Mouse (Mus musculus): ENCODE measurements around the gene Zfp239. TPM values are rescaled to one million over a fixed set of nuclear protein-coding genes. Genes with fewer than 3 reads are reported as not detected.

Gene Zfp239
- 2.1 to 6.5 TPM (median 3.1 TPM) in 4 replicates for total RNA-seq (2023; ENCODE audit: inconsistent age)

DNA sequence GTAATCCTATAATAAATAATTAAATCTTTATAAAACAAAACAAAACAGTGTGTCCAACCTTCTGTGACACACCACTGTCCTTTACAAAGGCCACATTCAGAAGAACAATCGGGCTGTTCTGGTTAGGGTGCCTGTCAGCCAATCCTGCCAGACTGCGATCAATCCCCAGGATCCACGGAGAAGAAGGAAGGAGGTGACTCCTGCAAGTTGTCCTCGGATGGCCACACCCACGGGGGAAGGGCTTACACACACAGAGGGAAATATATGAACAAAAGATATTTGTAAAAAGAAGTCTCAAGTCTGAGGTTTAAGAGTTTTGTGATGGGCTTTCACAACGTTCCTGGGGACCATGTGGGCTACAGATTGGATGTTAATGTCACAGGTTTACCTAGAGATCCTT lies at the start of gene Zfp239:
Gene Zfp239 (plus strand): TSS at position 253 of the 400 bp plus-strand sequence.

DNA sequence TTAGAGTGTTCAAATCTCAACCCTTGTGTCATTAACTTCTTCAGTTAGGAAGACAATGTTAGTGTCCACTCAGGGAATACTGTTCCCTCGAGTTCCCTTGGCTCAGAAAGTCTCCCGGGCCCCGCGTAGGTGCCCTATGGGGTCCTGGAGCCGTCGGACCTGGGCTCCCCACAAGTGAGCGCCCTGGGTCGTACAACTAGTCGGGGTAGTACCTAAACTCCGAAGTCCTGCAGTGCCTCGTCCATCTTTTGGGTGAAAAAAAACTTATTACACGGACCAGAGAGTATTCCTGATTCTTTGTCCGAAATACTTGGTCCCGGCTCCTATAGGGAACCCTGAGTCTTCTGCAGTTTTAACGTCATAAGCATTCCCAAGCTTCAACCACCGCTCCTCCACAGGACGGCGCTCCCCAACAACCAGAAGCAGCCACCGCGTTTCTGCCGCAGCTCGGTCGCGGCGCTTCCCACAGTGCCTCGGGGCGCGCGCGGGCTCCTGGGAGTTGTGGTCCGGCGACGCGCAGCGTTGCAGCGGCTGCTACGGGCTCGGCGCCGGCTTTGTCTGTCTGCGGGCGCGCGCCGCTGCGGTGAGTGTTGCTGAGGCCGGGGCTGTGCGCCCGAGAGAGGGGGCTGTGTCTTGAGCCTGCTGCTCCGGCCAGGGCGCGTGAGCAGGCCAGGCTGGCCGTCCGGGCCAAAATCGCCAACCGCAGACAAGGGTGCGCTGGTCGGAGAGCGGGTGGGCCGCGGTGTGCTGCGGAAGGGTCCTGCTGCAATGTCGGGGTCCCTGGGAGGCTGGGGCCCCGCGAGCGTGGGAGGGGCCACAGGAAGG lies 21.0 kb upstream of the Zfp239 start, which contains the start of gene Zfp637:
Gene Zfp637 (plus strand): TSS at position 495 of the 825 bp plus-strand sequence.

DNA sequence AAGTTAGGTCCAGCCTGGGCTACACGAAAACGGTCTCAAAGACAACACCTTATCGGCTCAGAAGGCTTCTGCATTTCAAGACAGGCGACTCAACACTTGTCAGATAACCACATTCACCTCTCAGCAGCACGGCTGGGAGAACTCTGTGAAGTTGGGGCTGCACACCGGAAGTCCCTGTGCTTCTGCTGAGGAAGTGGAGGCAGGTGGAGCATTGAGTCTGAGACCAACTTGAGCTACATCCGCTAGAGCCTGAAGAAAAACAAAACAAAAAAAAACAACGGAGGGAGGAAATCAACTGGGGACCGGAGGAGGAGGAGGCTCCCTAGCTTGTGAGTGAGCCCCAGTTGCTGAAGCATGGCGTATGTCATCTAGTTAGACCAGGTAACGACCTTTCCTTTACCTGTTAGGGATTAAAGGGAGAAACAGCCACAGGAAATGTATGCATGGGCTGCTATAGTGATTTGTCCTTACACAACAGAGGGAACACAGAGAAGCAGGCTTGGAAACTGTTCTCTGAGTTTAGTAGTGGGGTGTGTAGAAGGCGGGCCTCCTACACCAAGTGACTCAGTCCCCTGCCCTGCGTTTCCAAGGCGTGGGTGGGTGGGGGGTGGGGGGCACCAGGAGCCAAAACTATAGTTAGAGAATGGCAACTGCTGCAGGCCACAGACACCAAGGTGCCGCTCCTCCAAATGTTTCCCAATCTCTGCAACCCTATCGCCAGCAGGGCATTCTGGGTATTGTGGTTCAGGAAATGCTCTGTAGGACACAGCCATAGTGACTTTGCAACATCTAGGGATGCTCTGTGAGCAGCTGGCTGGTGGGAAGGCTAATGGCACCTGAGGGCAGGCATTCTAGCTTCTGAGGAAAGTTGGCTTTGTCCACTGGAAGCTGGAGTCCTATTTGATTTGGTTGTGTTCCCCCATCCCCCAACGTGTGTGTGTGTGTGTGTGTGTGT lies 38.5 kb downstream of the Zfp239 start, which contains the start of gene Hnrnpf:
Gene Hnrnpf (plus strand): TSS at position 199 of the 955 bp plus-strand sequence.

Other genes starting within 250 kb of the Zfp239 start
- gene Zfp637, start 20.9 kb upstream of the Zfp239 start, total RNA-seq (2023; ENCODE audit: inconsistent age) = 9.6 to 14.5 TPM (median 11.3 TPM) in 4 replicates
- 712 to 875 TPM (median 771 TPM) in 4 replicates for gene Hnrnpf, start 38.2 kb downstream of the Zfp239 start, total RNA-seq (2023; ENCODE audit: inconsistent age)
- 0.87 to 2.0 TPM (median 1.8 TPM) in 3 of 4 replicates, not detected in the other for gene Fxyd4, start 75.6 kb downstream of the Zfp239 start, total RNA-seq (2023; ENCODE audit: inconsistent age)
- 0.36 to 0.64 TPM (median 0.51 TPM) in 3 of 4 replicates, not detected in the other for gene Rasgef1a, start 149.3 kb downstream of the Zfp239 start, total RNA-seq (2023; ENCODE audit: inconsistent age)

Data from B cell, adult (primary cell).